Mouse (Mus musculus) heart, embryonic 11.5 days (tissue): Measurements from ENCODE around the gene Trip4. TPM values are rescaled to one million over a fixed set of nuclear protein-coding genes. Genes with fewer than 3 reads are reported as not detected.

Experiments
- ATAC-seq: fragments of 200-750 bp; cut with Nextera tagmentation; replicated peaks from 2 replicates; pipeline ENCODE4 v1.8.0; 2017; ENCODE audit warnings: moderate library complexity; ENCODE audit not compliant: insufficient number of reproducible peaks, low FRiP score, low TSS enrichment
- H3K27ac ChIP-seq: fragments of 300-500 bp; sonication (generic); 2 replicates; pipeline ENCODE4 v1.5.1; 2014; ENCODE audit warnings: mild to moderate bottlenecking, low read depth, low read length
- H3K27me3 ChIP-seq: fragments of 300-500 bp; sonication (generic); 2 replicates; pipeline ENCODE4 v1.6.1; 2014; ENCODE audit warnings: mild to moderate bottlenecking, low read length, mixed read lengths; ENCODE audit not compliant: control insufficient read depth, insufficient read depth
- H3K36me3 ChIP-seq: fragments of 300-500 bp; sonication (generic); 2 replicates; pipeline ENCODE4 v1.6.1; 2014; ENCODE audit warnings: mild to moderate bottlenecking, low read length, moderate library complexity, mixed read lengths; ENCODE audit not compliant: control insufficient read depth, insufficient read depth
- H3K4me1 ChIP-seq: fragments of 300-500 bp; sonication (generic); 2 replicates; pipeline ENCODE4 v1.6.1; 2014; ENCODE audit warnings: low read length; ENCODE audit not compliant: control insufficient read depth, insufficient read depth
- H3K4me2 ChIP-seq: fragments of 300-500 bp; sonication (generic); 2 replicates; pipeline ENCODE4 v1.6.1; 2014; ENCODE audit warnings: mild to moderate bottlenecking, moderate library complexity
- H3K4me3 ChIP-seq: fragments of 300-500 bp; sonication (generic); 2 replicates; pipeline ENCODE4 v1.5.1; 2014; ENCODE audit warnings: low read depth, low read length
- H3K9ac ChIP-seq: fragments of 300-500 bp; sonication (generic); 2 replicates; pipeline ENCODE4 v1.6.1; 2014; ENCODE audit warnings: mild to moderate bottlenecking, low read depth, low read length, moderate library complexity
- H3K9me3 ChIP-seq: fragments of 300-500 bp; sonication (generic); replicated peaks from 2 replicates; pipeline ENCODE4 v1.6.1; 2016; ENCODE audit warnings: low read length; ENCODE audit not compliant: control insufficient read depth
- WGBS: fragments of 180-500 bp; shearing (Covaris S2); extraction: QIAGEN DNeasy Blood & Tissue Kit; methylation state at CpG from one replicate; pipeline ENCODE4 v1.1.7; 2014; ENCODE audit not compliant: insufficient replicate concordance; 5-methylcytosine and 5-hydroxymethylcytosine counted together
- polyA plus RNA-seq: library from polyadenylated mRNA; unstranded; fragments of >200 nt; fragmentation: Nextera tagmentation; extraction: Ambion mirVana; gene quantifications from 2 replicates; pipeline ENCODE4 v1.2.1, GENCODE M21; 2014

Gene Trip4
- polyA plus RNA-seq, 1 experiment from 2014 or later, result 29.6 TPM

DNA sequence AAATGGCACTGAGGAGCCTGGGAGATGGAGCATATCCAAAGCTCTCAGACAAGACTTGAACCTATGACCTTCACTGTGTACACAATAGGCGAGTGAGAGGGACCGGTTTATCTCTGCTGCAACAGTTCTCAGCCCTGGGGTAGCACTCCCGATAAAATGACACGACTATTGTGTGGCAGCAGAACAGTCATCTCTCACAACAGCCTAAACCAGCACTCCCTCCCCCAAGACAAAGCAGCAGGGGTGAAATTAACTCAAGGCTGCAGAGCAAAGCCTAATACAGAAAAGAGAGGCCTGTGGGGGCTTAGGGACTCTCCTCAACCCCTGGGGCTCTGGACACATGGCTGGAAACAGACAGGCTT is 82.4 kb downstream of the Trip4 start:
- H3K9me3 ChIP-seq, result no peaks in the 10 kb centered on the region
- H3K9ac ChIP-seq, result peak overlapping the region; percentile 98
- H3K4me1 ChIP-seq, result peaks cover 38% of the 10 kb centered on the region
- H3K27ac ChIP-seq, result peak overlapping the region; percentile 100
- no peaks in the 10 kb centered on the region for H3K36me3 ChIP-seq
- WGBS, result 0% methylated on average over 4 of the region's 4 CpGs
- H3K4me3 ChIP-seq, result peak overlapping the region; percentile 94
- ATAC-seq, result no peak
- H3K4me2 ChIP-seq, result peak overlapping the region; percentile 63
- H3K27me3 ChIP-seq, result no peaks in the 10 kb centered on the region

DNA sequence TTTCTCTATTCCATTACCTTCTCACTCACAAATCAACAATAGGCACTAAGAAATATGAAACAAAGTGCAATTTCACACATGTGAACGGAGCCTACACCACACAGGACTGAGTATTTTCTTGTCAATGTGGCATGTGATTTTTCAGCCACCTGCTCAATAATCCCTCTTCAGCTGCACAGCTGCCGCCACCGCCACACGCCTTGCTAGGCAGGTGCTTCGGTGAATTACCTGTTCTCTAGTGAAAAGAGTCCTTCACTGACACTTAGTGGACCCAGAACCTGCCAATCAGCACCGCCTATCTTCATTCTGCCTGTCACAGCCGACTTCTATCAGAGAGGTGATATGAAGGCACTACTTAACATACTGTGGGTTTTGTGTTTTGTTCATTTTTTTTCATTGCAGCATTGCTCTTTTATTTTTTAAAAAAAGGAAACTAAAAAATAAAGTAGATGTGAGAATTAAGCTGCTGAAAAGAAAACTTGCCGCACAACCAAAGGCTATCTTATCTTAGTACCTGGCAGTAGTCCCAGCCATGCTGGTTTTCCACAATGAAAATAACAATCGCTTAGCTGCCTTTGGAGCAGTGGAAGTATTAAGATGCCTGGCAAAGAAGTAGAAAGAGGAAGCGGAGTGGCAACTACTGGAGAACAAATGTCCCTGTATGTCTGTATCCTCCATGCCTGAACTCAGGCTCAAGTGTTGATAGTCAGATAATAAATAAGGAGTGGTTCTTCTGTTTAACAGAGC is 84.7 kb downstream of the Trip4 start:
- Histone ChIP-seq H3K9me3 (no peaks in the 10 kb centered on the region), H3K4me1 (peaks cover 38% of the 10 kb centered on the region), H3K4me2 (peak overlapping the region; percentile 42), H3K27me3 (no peaks in the 10 kb centered on the region), H3K4me3 (no peak overlapping the region), H3K27ac (peak overlapping the region; percentile 42; the same call in 1 of the 2 replicates), H3K36me3 (no peaks in the 10 kb centered on the region), H3K9ac (no peak overlapping the region)
- 46% methylated on average over 10 of the region's 10 CpGs for WGBS
- no peak for ATAC-seq

- H3K4me3 ChIP-seq, result no peak overlapping the region
- H3K27me3 ChIP-seq, result no peaks in the 10 kb centered on the region
- H3K4me2 ChIP-seq, result no peak overlapping the region
- H3K9ac ChIP-seq, result no peak overlapping the region
- no peaks in the 10 kb centered on the region for H3K9me3 ChIP-seq
- H3K27ac ChIP-seq, result no peak overlapping the region
- peaks cover 35% of the 10 kb centered on the region for H3K4me1 ChIP-seq
- no peaks in the 10 kb centered on the region for H3K36me3 ChIP-seq
- 86% methylated on average over 4 of the region's 4 CpGs for WGBS
- no peak for ATAC-seq
Observed at GRCm38 (mm10) chr9:65822011-65822410, 86.6 kb downstream of the Trip4 start.

DNA sequence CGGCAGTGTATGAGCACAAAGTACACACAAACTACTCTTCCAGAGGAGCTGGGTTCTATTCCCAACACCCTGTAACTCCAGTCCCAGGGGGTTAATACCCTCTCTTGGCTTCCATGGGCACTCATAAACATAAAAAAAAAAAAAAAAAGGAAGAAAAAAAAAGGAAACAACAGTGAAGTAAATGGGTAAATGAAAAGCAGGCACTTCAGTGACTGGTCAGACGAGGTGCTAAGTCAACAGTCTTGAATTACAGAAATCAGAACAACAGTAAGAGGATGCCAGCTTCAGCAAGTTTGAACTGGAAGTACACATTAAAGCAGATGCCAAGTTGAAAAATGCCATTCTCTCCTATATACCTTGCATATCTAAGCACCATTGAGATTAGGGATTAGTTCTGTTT is 88.3 kb downstream of the Trip4 start:
- no peak overlapping the region for H3K9ac ChIP-seq
- H3K27me3 ChIP-seq, result no peaks in the 10 kb centered on the region
- no peak overlapping the region for H3K27ac ChIP-seq
- H3K4me3 ChIP-seq, result no peak overlapping the region
- peaks cover 24% of the 10 kb centered on the region for H3K4me1 ChIP-seq
- no peak for ATAC-seq
- H3K4me2 ChIP-seq, result no peak overlapping the region
- 80% methylated on average over 2 of the region's 2 CpGs for WGBS
- H3K36me3 ChIP-seq, result 0 out of 2 replicates have a peak, but pooled peaks cover 2% of the 10 kb centered on the region
- H3K9me3 ChIP-seq, result no peaks in the 10 kb centered on the region

DNA sequence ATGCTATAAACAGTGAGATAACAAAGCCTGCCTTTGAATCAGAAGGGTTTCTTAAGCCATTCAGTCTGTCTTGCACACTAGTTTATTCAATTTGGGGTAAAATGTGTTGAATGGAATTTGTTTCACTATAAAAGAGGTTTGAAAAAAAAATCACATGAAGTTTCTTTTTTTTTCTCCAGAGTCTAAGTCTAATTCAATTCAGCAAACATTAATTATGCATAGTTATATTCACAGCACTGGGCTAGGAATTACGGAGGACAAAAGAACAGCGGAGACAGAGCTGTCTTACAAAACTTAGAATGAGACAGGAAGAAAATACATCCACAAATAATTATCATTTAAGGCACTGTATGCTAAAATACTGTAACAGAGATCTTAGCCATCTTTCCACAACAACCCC is 90.2 kb downstream of the Trip4 start:
- H3K27ac ChIP-seq, result no peak overlapping the region
- H3K4me1 ChIP-seq, result peaks cover 7% of the 10 kb centered on the region
- H3K4me3 ChIP-seq, result no peak overlapping the region
- no peak overlapping the region for H3K4me2 ChIP-seq
- 94% methylated on average over 2 of the region's 2 CpGs for WGBS
- no peak for ATAC-seq
- no peaks in the 10 kb centered on the region for H3K9me3 ChIP-seq
- no peaks in the 10 kb centered on the region for H3K27me3 ChIP-seq
- no peak overlapping the region for H3K9ac ChIP-seq
- H3K36me3 ChIP-seq, result peaks cover 5% of the 10 kb centered on the region; the same call in 1 of the 2 replicates

DNA sequence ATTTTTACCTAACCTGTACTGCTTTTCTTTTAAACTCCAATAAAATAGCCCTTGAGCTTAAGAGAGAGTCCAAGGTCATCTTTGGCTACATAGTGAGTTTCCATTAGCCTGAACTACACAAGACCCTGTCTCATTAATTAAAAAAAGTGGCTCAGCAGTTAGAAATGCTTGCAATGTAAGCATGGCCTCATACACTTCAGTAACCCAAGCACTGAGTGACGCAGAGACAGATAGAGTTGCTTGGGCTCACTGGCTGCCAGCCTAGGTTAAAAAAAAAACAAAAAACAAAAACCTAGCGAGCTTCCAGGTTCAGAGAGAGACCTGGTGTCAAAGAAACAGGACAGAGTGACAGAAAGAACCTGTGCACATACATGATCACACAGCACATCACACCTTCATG is 95.8 kb downstream of the Trip4 start:
- Histone ChIP-seq H3K4me2 (no peak overlapping the region), H3K9me3 (no peaks in the 10 kb centered on the region), H3K4me3 (no peak overlapping the region), H3K27me3 (no peaks in the 10 kb centered on the region), H3K4me1 (peaks cover 8% of the 10 kb centered on the region), H3K27ac (peak overlapping the region; percentile 60), H3K36me3 (peaks cover 5% of the 10 kb centered on the region; the same call in 1 of the 2 replicates), H3K9ac (no peak overlapping the region)
- 32% methylated on average over 2 of the region's 2 CpGs for WGBS
- ATAC-seq, result no peak

DNA sequence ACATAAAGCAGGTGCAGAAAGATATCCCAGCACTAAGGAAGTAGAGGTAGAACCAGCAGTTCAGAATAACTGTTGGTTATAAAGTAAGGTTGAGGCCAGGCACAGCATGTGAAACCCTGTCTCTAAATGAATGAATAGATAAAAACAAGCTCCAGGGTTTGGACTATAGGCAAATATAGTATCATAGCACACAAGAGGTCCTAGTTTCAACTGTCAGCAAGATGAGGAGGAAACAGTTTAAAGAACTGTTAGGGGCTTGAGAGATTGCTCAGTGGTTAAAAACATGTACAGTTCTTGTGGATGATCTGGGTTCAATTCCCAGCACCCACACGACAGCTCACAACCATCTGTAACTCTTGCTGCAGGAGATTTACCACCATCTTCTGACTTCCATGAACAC is 96.8 kb downstream of the Trip4 start:
- Histone ChIP-seq H3K4me2 (no peak overlapping the region), H3K9ac (no peak overlapping the region), H3K36me3 (peaks cover 5% of the 10 kb centered on the region; the same call in 1 of the 2 replicates), H3K27ac (no peak overlapping the region), H3K9me3 (no peaks in the 10 kb centered on the region), H3K4me1 (peaks cover 8% of the 10 kb centered on the region), H3K4me3 (no peak overlapping the region), H3K27me3 (no peaks in the 10 kb centered on the region)
- WGBS, result 87% methylated on average over 1 of the region's 1 CpGs
- no peak for ATAC-seq

DNA sequence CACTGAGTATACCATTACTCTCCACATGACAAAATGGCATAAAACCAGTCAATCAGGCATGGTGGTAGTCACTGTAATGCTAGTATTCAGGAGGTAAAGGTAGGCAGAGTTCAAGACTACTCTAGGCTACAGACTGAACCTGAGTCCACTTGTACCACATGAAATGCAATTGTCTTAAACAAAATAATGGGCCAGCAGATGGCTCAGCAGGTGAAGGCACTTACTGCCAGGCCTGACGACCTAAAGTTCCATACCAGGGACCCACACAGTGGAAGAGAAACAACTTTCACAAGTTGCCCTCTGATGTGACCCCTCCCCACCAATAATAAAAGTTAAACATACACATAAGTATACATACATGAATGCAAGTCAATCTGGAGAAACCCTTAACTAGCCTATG is 100.8 kb downstream of the Trip4 start:
- no peaks in the 10 kb centered on the region for H3K27me3 ChIP-seq
- H3K4me3 ChIP-seq, result no peak overlapping the region
- H3K36me3 ChIP-seq, result no peaks in the 10 kb centered on the region
- H3K27ac ChIP-seq, result no peak overlapping the region
- H3K4me1 ChIP-seq, result peaks cover 7% of the 10 kb centered on the region
- H3K9me3 ChIP-seq, result no peaks in the 10 kb centered on the region
- no peak overlapping the region for H3K4me2 ChIP-seq
- no peak for ATAC-seq
- WGBS, result 71% methylated on average over 1 of the region's 1 CpGs
- H3K9ac ChIP-seq, result no peak overlapping the region

DNA sequence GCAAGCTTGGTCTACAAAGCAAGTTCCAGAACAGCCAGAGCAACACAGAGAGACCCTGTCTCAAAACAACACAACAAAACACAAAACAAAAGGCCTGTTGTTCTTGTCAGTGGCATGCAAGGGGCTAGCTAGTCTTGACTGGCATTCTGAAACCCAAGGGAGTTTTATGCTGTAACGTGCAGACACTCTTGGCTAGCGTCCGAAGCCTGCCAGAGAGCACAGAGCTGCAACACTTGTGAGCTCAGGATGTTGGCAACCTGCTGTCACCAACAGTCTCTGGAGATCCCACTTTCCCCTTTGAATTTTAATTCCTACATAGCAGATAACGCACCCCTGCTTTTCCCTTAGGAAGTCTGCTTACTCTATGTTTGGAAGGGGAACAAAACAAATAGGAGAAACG is 101.3 kb downstream of the Trip4 start:
- Histone ChIP-seq H3K4me1 (peaks cover 3% of the 10 kb centered on the region; the same call in 1 of the 2 replicates), H3K9me3 (no peaks in the 10 kb centered on the region), H3K9ac (no peak overlapping the region), H3K36me3 (no peaks in the 10 kb centered on the region), H3K27ac (no peak overlapping the region), H3K4me2 (no peak overlapping the region), H3K27me3 (no peaks in the 10 kb centered on the region), H3K4me3 (no peak overlapping the region)
- no peak for ATAC-seq
- WGBS, result 58% methylated on average over 5 of the region's 5 CpGs
